Mouse (Mus musculus) adrenal gland, postnatal 36 days (tissue): Measurements from ENCODE around the gene Tarbp2. TPM values are rescaled to one million over a fixed set of nuclear protein-coding genes. Genes with fewer than 3 reads are reported as not detected.

ENCODE experiments used
- DNase-seq, 2 experiments: peaks; one replicate each; pipeline ENCODE4 v3.0.0; 2021; ENCODE audit warnings: mixed read lengths in 1 of 2
- total RNA-seq, 2 experiments: library from RNA; stranded (reverse); gene quantifications; 2 replicates each; pipeline ENCODE4 v1.2.3; 2021

Tarbp2 gene
- total RNA-seq, 2 experiments from 2014 or later: 32.5 to 33.5 TPM

GRCm38 (mm10) chr15:102505073-102505769 is 12.8 kb upstream of the Tarbp2 start:
- no peak for DNase-seq

- DNase-seq: no peak
These were observed 12.1 kb upstream of the Tarbp2 start for GRCm38 (mm10) chr15:102505770-102506463.

GRCm38 (mm10) chr15:102506464-102506830 is 11.5 kb upstream of the Tarbp2 start:
- no peak for DNase-seq

- DNase-seq: no peak
These were observed 11.1 kb upstream of the Tarbp2 start for GRCm38 (mm10) chr15:102506864-102507263.

- DNase-seq: no peak
These were observed 10.4 kb upstream of the Tarbp2 start for GRCm38 (mm10) chr15:102507561-102507960.

- no peak for DNase-seq
These were observed 9.7 kb upstream of the Tarbp2 start for GRCm38 (mm10) chr15:102508336-102508735.

GRCm38 (mm10) chr15:102510110-102510509 is 7.9 kb upstream of the Tarbp2 start:
- no peak for DNase-seq

- peak; percentile 90 to 94 for DNase-seq
These were observed 7.3 kb upstream of the Tarbp2 start for GRCm38 (mm10) chr15:102510590-102511284.

GRCm38 (mm10) chr15:102511285-102511833 is 6.6 kb upstream of the Tarbp2 start:
- no peak for DNase-seq

GRCm38 (mm10) chr15:102512010-102512409 is 6.0 kb upstream of the Tarbp2 start:
- no peak for DNase-seq

- no peak for DNase-seq
These were observed 5.5 kb upstream of the Tarbp2 start for GRCm38 (mm10) chr15:102512471-102512870.

GRCm38 (mm10) chr15:102513004-102513403 is 5.0 kb upstream of the Tarbp2 start:
- no peak for DNase-seq

GRCm38 (mm10) chr15:102515261-102515660 is 2.7 kb upstream of the Tarbp2 start:
- DNase-seq: no peak

- no peak for DNase-seq
These were observed 2.2 kb upstream of the Tarbp2 start for GRCm38 (mm10) chr15:102515791-102516190.

- no peak for DNase-seq
These were observed 1.7 kb upstream of the Tarbp2 start for GRCm38 (mm10) chr15:102516293-102516692.

- peak; percentile 80 to 87 for DNase-seq
These were observed 1.1 kb upstream of the Tarbp2 start, which contains the start of gene Map3k12 for GRCm38 (mm10) chr15:102516728-102517404. TSS of gene Map3k12 (minus strand) at chr15:102517064.

GRCm38 (mm10) chr15:102517631-102517975 is 389 bp upstream of the Tarbp2 start:
- DNase-seq: no peak

GRCm38 (mm10) chr15:102518859-102519201 is 838 bp downstream of the Tarbp2 start:
- no peak for DNase-seq

GRCm38 (mm10) chr15:102519211-102520141 is 1.5 kb downstream of the Tarbp2 start:
- DNase-seq: no peak

- no peak for DNase-seq
These were observed 2.4 kb downstream of the Tarbp2 start for GRCm38 (mm10) chr15:102520416-102520815.

- no peak for DNase-seq
These were observed 3.5 kb downstream of the Tarbp2 start for GRCm38 (mm10) chr15:102521480-102521879.
